Comparison of ENCODE assay signal across 8 mouse cellular contexts in genomic region chr9:106170556-106171345, GRCm38 (mm10). TPM values are rescaled to one million over a fixed set of nuclear protein-coding genes. Genes with fewer than 3 reads are reported as not detected.
A peak's percentile ranks its signal among the peaks of the same experiment; 100 is the strongest.
DNase-seq lines count a peak whose midpoint lies in the region; ATAC-seq and TF ChIP-seq lines count a peak whose summit lies in the region.

TSS of gene Wdr82 (plus strand) at chr9:106170928.

- no peaks in the 10 kb centered on the region for H3K9me3 ChIP-seq in hindbrain, postnatal 0 days (ENCODE audit: low read length)
- no peaks in the 10 kb centered on the region for H3K9me3 ChIP-seq in megakaryocyte, embryonic 14.5 days

- intact Hi-C loops in gastrocnemius, adult 2 months (cut with DNase I): loop anchor here (2.0 to 10.0 kb wide), 3 partner anchors 36 to 254 kb away; partner anchors contain the start of genes Poc1a and Rpl29

- WGBS in hindbrain, postnatal 0 days: under 1% methylated on average over 73 of the region's 81 CpGs

- ATAC-seq in hindbrain, postnatal 0 days: peak; percentile 94

- no peaks in the 10 kb centered on the region for H3K36me3 ChIP-seq in hindbrain, postnatal 0 days (ENCODE audit: insufficient read depth, low read length)
- peaks cover 1% of the 10 kb centered on the region for H3K36me3 ChIP-seq in megakaryocyte, embryonic 14.5 days (replicated peaks; ENCODE audit: low read length)

- H3K27ac ChIP-seq in gastrocnemius, adult 2 months: peak within 1 kb of the TSS; percentile 98
- H3K27ac ChIP-seq in hindbrain, postnatal 0 days: peak within 1 kb of the TSS; percentile 97

- TF ChIP-seq CTCF in gastrocnemius, adult 2 months (IDR thresholded peaks at IDR 0.05): no peak
- no peak for TF ChIP-seq CTCF in hindbrain, postnatal 0 days (IDR thresholded peaks at IDR 0.05; ENCODE audit: low read depth)

- peak; percentile 69 for DNase-seq in WW6 (ENCODE audit: low read depth, low spot score)
- peak; percentile 75 to 87 for DNase-seq in cerebellum, postnatal 4 days (ENCODE audit: low spot score in 2 of 2)
- DNase-seq in gastrocnemius, adult 2 months: peak; percentile 95
- DNase-seq in hindbrain, postnatal 0 days (ENCODE audit: low spot score): peak; percentile 95
- peak; percentile 81 to 85 for DNase-seq in left cerebral cortex, adult 8-10 months (ENCODE audit: low spot score in 2 of 2)
- peak; percentile 93 to 94 for DNase-seq in right cerebral cortex, postnatal 10 days (ENCODE audit: low spot score in 2 of 2)
- peak; percentile 85 for DNase-seq in urinary bladder, postnatal 25 days (ENCODE audit: low spot score)

- peak within 1 kb of the TSS; percentile 83 for H3K9ac ChIP-seq in hindbrain, postnatal 0 days (replicated peaks; ENCODE audit: low read length)

- peak within 1 kb of the TSS; percentile 88 for H3K4me2 ChIP-seq in hindbrain, postnatal 0 days (ENCODE audit: low read depth, low read length)

- peaks cover 19% of the 10 kb centered on the region for H3K4me1 ChIP-seq in hindbrain, postnatal 0 days (ENCODE audit: insufficient read depth, low read length)
- peaks cover 42% of the 10 kb centered on the region for H3K4me1 ChIP-seq in megakaryocyte, embryonic 14.5 days

- peak within 1 kb of the TSS; percentile 91 for H3K4me3 ChIP-seq in gastrocnemius, adult 2 months
- H3K4me3 ChIP-seq in hindbrain, postnatal 0 days (ENCODE audit: low read length): peak within 1 kb of the TSS; percentile 83
- peak within 1 kb of the TSS; percentile 100 for H3K4me3 ChIP-seq in megakaryocyte, embryonic 14.5 days (replicated peaks)

- no peaks in the 10 kb centered on the region for H3K27me3 ChIP-seq in hindbrain, postnatal 0 days (ENCODE audit: insufficient read depth, low read length)
- H3K27me3 ChIP-seq in megakaryocyte, embryonic 14.5 days (replicated peaks): no peaks in the 10 kb centered on the region

RNA-seq across cellular contexts. Expression of gene Wdr82, which starts in this region (rescaled TPM):
- total RNA-seq in gastrocnemius, adult 2 months (2021): 10 to 100 TPM; 19.4 to 25.9 TPM
- 240 and 243 TPM in 2 replicates for total RNA-seq in hindbrain, postnatal 0 days (2014; rRNA removed)
- 29.1 and 32.6 TPM in 2 replicates for polyA plus RNA-seq in hindbrain, postnatal 0 days (2015; fragmentation: Nextera tagmentation; extraction: Ambion mirVana)
- total RNA-seq in left cerebral cortex, adult 8-10 months (2022): 100 to 1,000 TPM; 112 to 132 (median 120) TPM
- polyA plus RNA-seq in megakaryocyte, embryonic 14.5 days (2012; ENCODE audit: insufficient read depth, low replicate concordance): 3.7 and 4.5 TPM in 2 replicates

Comparison
In these comparisons a context has a peak if more than half of its experiments do, and no peak if none do; other contexts are left out.
1. Peak in every context shown above with its lines: DNase-seq, ATAC-seq, H3K4me3 ChIP-seq and H3K27ac ChIP-seq.